Mouse (Mus musculus): ENCODE results near the gene Abca8b.
A peak's percentile ranks its signal among the peaks of the same experiment; 100 is the strongest.
"Not testable (repeated sequence)": the region's sequence is repeated elsewhere in the genome, so short reads cannot be mapped to it uniquely, and the experiment has no call there.

The Abca8b gene

GRCm38 (mm10) chr11:109995624-109996023, at the start of gene Abca8b:
Gene Abca8b (minus strand): TSS chr11:109995845.
- peak; percentile 90 for DNase-seq

DNA sequence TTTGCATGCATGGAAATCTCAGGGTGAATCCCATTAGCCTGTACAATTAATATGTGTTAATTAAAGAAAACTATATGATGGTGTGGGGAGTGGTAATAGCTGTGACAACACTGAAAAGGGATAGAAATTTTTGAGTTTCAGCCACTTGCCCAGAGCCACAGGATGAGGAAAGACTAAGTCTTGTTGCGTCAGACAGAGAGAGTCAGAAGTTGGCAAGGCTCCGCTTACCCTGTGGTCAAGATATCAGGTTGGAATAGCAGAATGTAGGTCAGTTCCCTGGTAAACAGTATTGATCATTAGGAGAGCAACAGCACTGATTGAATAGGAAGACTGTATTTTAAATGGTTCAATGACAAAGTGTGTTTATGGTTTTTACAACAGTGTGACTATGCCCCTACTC, 42.1 kb upstream of the Abca8b start:
- DNase-seq = no peak

DNA sequence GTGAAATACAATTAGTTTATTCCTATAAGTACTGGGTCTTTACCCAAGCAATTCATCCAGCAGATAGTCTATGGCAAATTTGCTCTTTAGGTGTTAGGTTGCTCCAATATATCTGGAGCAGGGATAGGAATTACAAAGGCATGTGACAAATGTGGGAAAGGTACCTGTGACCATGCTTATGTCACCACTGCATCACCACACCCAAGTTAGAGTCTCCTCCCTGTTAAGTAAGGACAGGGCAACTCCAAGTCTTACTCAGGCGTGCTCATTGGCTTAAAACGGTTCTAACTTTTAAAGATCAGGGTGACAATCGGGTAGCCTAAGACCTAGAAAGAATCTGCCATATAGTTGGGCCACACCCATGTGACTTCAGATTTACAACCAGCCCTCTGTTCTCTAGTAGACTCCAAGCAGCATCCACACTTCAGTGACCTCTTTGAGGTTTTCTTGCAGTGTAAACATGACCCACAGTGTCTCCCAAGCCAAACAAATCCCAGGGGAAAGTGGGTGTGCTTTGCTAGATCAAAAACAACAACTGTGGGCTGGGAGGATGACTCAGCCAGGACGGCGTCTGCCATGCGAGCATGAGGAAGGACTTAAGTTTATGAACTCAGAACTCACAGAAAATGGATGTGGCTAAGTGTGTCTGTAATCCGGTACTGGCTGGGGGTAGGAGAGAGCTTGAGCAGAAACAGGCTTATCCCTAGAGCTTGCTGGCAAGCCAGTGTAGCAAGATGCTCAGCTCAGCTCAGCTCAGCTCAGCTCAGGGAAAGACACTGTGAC, 33.5 kb upstream of the Abca8b start:
- DNase-seq = no peak

DNA sequence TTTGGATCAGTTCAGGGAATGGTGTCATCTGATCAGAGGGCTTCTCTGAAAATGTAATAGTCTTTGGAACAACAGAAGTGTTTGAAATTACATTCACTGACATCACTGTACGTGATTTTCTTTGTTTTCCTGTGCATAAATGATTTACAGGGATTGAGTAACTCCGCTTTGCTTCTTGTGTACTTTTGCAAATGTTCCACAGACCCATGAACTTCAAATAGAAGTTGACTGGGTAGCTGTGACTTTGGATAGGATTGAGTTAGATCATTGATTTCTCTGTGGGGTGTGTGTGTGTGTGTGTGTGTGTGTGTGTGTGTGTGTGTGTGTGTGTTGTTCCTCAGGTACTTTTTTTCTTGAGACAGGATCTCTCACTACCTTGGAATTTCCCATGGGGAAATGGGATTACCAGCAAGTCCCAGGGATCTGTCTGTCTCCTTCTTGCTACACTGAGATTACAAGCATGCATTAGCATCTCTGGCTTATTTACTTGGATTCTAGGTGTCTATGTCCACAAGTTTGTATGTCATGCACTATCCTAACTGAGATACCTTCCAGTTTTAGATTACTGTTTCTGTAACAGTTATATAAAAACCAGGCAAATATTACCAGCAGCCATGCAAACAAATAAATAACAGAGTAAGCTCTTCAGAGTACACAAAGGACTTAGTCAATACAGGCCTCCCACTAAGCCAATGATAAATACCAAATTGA, 15.3 kb upstream of the Abca8b start:
- no peak for DNase-seq

DNA sequence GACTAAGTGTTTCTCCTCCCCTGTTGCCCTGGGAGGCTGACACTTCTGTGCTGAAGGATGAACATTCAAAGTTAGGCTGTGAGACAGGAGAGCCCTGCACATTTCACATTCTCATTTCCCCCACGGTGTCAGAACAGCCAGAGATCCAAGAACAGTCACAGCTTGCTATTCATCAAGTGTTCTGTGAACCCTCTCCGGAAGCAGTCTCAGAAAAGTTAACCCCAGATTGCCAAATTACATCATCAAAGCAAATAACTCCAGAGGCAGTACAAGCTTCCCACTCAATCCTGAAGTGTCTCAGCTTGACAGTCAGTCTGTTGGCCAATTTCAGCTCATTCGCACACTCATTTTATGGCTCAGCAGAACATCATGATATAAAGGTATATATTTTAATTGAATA, 632 bp downstream of the Abca8b start:
- DNase-seq = peak; percentile 47

DNA sequence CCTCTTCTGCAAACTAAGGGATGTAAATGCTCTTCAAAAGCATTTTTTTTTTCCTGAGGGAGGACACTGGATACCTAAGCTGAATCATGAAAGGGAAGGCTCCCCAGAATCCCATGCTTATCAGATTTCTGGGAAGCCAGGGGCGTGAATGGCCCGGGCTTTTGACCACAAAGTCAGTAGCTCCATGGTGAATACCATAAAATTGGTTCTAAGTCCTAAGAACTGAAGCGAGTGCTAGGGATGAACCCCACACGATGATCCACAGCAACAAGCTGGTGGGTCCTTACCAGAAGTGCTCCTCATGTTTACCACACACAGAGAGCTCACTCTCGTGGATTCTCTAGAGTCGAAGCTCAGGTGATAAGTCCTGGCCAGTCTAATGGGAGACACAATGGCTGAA, 1.6 kb downstream of the Abca8b start:
- no peak for DNase-seq

DNA sequence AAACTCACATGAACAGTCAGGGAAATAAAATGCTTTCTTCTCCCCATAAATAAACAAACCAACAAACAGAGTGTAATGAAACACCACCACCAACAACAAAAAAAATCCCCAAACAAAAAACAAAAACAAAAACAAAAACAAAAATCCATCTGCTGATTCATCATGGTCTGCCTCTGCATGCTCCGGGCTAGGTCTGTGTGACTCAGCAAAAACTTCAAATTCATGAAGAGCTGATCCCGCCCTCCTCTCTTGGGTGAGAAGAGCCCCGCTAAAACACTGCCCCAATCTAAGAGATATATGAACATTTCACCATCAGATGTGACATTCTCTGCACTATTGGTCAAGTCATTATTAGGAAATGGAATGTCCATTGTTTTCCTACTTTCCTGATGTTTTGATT, 4.4 kb downstream of the Abca8b start:
- no peak for DNase-seq

- no peak for DNase-seq
Measured at GRCm38 (mm10) chr11:109990256-109990655, 5.4 kb downstream of the Abca8b start.

GRCm38 (mm10) chr11:109988164-109988563, 7.5 kb downstream of the Abca8b start:
- DNase-seq = no peak

GRCm38 (mm10) chr11:109987460-109988072, 8.1 kb downstream of the Abca8b start:
- DNase-seq = not testable (repeated sequence)

- no peak for DNase-seq
Measured at GRCm38 (mm10) chr11:109981872-109982271, 13.8 kb downstream of the Abca8b start.

DNA sequence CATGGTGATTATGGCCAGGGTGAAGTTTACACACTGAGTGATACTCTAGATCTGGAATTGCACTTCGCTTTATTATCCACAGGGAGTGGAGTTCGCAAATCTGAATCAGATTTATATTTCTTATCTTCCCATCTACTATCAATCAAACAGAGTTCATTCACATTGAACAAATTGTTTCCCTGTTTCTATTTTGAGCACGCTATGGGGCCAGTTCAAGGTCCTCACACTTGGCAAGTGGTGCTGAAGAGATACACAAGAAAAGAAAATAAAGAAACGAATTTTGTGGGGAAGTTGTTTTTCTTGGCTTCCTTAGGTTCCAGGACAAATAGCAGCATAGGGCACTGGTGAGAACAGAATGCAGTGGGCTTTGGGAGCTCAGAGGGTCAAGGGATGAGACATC, 25.1 kb downstream of the Abca8b start:
- no peak for DNase-seq

GRCm38 (mm10) chr11:109961495-109962492, 33.9 kb downstream of the Abca8b start:
- peak; percentile 27 for DNase-seq

GRCm38 (mm10) chr11:109955185-109955584, 40.5 kb downstream of the Abca8b start:
- DNase-seq = no peak

- no peak for DNase-seq
Measured at GRCm38 (mm10) chr11:109936915-109937314, 58.7 kb downstream of the Abca8b start.

GRCm38 (mm10) chr11:109933207-109933606, 62.4 kb downstream of the Abca8b start:
- not testable (repeated sequence) for DNase-seq

GRCm38 (mm10) chr11:109928489-109928888, 67.2 kb downstream of the Abca8b start:
- no peak for DNase-seq

GRCm38 (mm10) chr11:109926718-109927680, 68.6 kb downstream of the Abca8b start:
- no peak for DNase-seq

- no peak for DNase-seq
Measured at GRCm38 (mm10) chr11:109922236-109922635, 73.4 kb downstream of the Abca8b start.

DNA sequence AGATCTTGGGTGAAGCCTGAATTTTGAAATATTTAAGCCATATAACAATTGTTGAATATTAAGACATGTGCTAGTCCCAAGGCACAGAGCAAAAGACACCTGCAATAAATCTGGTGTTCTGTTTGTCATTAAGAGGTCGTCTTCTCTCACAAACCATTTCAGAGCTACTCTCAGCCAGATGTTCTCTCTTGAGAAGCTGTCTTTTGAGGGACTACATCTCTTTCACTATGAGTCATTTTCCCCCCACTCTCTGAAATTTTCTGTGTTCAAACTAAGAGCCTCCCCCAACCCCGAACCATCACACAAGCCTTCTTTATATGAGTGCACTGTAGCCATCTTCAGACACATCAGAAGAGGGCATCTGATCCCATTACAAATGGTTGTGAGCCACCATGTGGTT, 76.2 kb downstream of the Abca8b start:
- no peak for DNase-seq

DNA sequence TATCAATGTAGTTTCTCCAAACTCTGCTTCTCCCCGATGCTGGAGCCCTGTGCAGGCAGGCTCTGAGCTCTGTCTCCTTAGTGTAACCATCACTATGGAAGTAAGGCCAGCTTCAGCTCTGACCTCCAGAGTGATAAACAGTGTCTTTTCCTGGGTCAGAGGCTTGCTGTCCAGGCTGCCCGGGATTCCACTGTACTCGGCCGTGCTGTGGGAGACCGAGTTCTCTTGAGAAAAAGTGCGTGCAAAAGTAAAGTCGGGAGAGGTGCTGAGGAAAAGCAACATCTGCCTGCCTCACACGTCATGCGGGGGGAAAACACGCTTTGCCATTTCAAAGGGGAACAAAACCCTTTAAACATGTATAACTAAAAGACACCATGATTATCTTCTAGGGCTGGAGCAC, 79.0 kb downstream of the Abca8b start:
- no peak for DNase-seq

All from layer of hippocampus, adult 9-11 months (tissue).